In the genomic region with DNA sequence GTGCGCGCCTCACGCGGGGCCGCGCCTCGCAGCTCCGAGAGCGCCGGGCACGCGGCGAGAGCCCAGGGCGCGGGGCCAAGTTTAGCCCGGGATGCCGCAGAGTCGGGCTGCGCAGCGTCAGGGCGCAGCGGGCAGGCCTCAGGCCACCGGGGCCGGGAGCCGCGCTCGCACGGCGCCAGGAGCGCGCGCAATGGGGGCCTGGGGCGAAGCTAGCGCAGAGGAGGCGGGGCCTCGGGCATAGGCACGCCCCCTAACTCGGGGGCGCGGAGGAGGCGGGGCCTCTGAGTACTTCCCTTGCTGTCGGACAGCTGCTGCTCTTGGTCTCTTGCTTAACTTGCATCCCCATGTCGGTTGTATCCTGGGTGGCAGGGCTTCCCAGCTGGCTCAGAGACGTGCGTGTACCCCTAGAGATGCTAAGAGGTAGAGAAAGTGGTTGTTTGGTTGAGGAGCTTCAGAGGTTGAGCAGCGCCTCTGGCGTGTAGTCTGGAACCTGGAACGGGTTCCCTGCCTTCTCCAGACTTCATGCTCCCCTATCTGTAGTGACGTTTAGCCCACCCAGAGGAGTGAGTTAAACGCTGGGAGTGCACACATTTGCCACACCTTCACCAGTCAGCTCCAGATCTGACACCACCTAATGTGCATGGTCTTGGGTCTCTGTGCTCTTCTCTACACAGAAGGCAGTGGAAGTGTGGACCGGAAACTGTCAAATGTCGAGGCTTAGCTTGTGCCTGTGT, we compare ENCODE assay signal across 8 mouse cellular contexts. TPM values are rescaled to one million over a fixed set of nuclear protein-coding genes. Genes with fewer than 3 reads are reported as not detected.
A peak's percentile ranks its signal among the peaks of the same experiment; 100 is the strongest.
DNase-seq lines count a peak whose midpoint lies in the region; ATAC-seq lines count a peak whose summit lies in the region.

A gene (minus strand): TSS at position 171 of the 734 bp plus-strand sequence.

- peaks cover 11% of the 10 kb centered on the region for H3K9me3 ChIP-seq in megakaryocyte, embryonic 14.5 days

- H3K4me3 ChIP-seq in megakaryocyte, embryonic 14.5 days (replicated peaks), result peak within 1 kb of the TSS; percentile 94

- no peaks in the 10 kb centered on the region for H3K27me3 ChIP-seq in megakaryocyte, embryonic 14.5 days (replicated peaks)

- H3K36me3 ChIP-seq in megakaryocyte, embryonic 14.5 days (replicated peaks; ENCODE audit: low read length), result peaks cover 19% of the 10 kb centered on the region

- peak; percentile 85 for ATAC-seq in inflammation-experienced regulatory T-cells, adult 6 months

- H3K4me1 ChIP-seq in megakaryocyte, embryonic 14.5 days, result peaks cover 80% of the 10 kb centered on the region

- peak; percentile 95 to 97 for DNase-seq in adrenal gland, adult (ENCODE audit: inconsistent age in 2 of 2, low spot score in 1 of 2)
- DNase-seq in embryo, embryonic 11 days, result peak; percentile 97
- peak; percentile 95 for DNase-seq in gastrocnemius, postnatal 25 days
- peak; percentile 52 to 84 for DNase-seq in left cerebral cortex, adult 9 months (ENCODE audit: low spot score in 2 of 2)
- DNase-seq in right cerebral cortex, adult 2 months (ENCODE audit: low spot score in 2 of 2), result peak; percentile 79 to 83
- DNase-seq in urinary bladder, postnatal 10 days (ENCODE audit: low spot score), result peak; percentile 64

RNA-seq across cellular contexts. Expression of the gene that starts here (rescaled TPM):
- total RNA-seq in gastrocnemius, postnatal 25 days (2021), result 10 to 100 TPM; 43.2 to 49.2 TPM
- polyA plus RNA-seq in inflammation-experienced regulatory T-cells, adult 6 months (2017; shearing (Covaris generic)), result 1 to 10 TPM; 4.1 to 5.9 (median 5.0) TPM
- 4.4 and 6.8 TPM in 2 replicates for polyA plus RNA-seq in megakaryocyte, embryonic 14.5 days (2012; ENCODE audit: insufficient read depth, low replicate concordance)

Comparison
In these comparisons a context has a peak if more than half of its experiments do, and no peak if none do; other contexts are left out.
1. Peak in every context shown above with its lines: DNase-seq, ATAC-seq and H3K4me3 ChIP-seq.